Mouse (Mus musculus) liver (tissue): ENCODE data around the gene Piezo1.
A peak's percentile ranks its signal among the peaks of the same experiment; 100 is the strongest.

Source experiments
- DNase-seq: peaks from one replicate; pipeline ENCODE4 v3.0.0-alpha.2; 2020; ENCODE audit warnings: mixed read lengths

Piezo1 gene

DNA sequence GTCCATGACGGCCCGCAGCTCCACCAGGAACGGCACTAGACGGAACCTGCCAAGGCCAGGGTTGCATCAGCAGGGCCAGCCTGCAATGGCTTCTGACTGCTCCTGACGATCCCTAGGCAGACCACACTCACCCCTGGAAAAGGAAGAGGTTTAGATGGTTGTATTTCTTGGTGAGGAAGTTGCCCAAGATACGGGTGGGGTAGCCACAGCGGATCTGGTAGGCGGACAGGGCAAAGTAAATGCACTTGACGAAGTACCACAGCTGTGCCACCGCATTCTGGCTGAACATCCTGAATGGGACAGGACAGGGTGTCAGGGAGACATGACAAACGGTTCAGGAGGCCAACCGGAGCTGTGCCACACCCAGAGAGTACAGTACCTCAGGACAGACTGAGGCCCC lies 66.3 kb downstream of the Piezo1 start:
- DNase-seq = no peak

DNA sequence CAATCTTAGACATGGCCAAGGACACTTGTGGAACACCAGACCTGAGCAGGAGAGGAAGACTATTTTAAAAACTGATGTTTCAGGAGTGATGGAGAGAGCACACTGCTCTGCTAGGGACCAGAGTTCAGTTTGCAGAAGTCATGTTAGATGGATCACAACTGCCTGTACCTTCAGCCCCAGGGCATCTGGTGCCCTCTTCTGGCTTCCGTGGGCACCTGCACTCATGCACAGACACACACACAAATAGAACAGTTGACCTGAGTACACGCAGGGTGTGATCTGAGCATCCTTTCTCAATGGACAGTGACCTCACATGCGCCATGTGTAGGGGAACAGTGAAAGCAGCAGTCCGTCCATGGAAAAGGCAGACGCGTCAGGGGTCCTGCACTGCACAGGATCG lies 67.3 kb downstream of the Piezo1 start:
- no peak for DNase-seq

DNA sequence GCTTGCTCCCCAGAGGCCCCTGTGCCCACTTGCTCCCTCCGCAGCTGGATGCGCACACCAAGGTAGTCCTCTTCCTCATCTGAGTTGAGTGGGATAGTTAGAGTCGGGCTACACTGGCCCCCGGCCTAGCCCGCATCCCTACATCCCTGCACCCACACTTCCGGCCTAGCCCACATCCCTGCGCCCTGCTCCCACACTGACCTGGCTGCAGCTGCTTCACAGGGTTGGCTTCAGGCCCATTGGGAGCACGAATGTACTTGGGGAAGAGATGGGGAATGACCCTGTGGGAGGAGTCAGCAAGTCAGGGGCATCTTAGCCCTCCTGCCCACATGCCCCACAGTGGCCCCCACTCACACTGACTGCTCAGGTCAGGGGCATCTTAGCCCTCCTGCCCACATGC lies 68.7 kb downstream of the Piezo1 start:
- no peak for DNase-seq

DNA sequence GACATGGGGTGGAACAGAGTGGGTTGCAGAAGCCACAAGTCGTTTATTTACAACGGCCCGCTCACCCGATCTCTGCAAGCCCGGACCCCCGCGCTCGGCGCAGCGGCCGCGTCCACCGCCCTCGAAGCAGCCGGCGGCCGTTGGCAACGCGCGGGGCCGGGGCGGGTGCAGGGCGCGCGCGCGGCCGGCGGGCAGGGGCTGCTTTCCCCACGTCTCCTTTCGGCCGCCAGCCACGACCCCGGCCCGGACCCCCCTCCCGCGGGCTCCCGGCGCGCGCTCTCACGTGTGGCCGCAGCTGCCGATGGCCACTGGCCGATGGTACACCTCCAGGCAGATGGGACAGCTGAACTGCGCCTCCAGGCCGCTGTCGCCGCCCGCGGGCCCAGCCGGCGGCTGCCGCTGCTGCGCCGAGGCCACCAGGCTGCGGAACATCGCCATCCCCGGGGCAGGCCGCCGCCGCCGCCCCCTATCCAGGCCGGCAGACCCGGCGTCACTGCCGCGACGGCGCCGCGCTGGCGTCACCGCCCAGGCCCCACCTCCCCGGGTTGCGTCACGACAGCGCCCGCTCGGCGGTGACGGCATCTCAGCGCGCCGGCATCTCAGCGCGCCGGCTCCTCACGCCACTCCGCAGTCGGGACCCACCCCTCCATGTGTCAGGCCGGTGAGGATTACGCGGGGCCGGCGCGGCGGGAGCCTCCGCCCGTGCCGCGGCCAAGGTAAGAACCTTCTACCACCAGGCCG lies 75.4 kb downstream of the Piezo1 start, which contains the start of the genes Rnf166 and Ctu2:
Gene Rnf166 (minus strand): TSS at position 485 of the 741 bp plus-strand sequence.
Gene Ctu2 (plus strand): TSS at position 564 of the 741 bp plus-strand sequence.
- peak; percentile 91 for DNase-seq

DNA sequence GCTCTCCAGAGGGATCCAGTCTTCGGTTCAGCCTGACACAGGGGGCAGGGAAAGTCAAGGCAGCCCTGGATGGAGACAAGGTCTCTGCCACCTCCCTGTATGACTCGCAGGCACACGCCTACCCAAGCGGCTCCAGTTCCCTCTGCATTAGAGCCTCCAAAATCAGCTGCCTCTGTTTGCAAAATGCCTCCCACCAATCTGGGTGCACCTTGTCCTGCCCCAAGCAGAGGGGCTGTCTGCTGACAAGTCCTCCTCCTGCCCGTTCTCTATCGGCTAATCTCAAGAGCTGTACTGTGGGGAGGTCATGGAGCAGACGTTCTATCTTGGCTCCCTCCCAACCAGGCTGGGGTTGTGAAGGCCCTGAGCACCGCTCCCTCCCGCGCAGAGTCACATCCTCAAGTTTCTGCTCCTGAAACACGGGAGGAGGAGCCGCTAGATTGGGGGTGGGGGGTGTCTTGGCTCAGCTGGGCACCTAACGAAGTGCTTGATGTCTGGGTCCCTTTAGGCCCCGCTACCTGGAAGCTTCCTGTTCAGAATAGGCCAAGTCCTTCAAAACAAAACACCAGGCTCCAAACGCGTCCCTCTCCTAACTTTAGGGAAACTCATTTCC lies 76.1 kb downstream of the Piezo1 start:
- peak; percentile 46 for DNase-seq

DNA sequence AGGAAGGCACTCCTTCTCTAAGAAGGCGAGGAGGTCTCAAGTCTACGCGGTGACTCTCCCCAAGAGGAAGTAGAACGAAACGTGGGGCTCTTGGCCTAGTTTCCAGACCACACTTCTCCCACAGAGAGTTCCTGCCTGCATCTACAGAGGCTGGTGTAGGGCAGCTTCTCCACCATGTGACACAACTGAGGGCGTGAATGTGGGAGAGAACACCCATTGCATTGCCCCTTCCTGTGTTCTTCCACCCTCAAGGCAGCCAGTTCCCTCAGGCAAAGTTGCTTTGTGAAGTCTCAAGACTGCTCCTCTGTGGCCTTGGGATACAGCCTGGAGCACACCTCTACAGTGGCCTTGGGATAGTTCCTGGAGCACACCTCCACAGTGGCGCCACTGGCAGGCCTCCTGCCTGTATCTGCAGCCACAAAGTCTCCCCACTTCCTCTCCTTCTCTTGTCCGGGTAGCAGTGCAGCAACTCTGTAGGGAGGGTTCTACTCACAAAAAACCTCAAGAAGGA lies 77.2 kb downstream of the Piezo1 start:
- no peak for DNase-seq

DNA sequence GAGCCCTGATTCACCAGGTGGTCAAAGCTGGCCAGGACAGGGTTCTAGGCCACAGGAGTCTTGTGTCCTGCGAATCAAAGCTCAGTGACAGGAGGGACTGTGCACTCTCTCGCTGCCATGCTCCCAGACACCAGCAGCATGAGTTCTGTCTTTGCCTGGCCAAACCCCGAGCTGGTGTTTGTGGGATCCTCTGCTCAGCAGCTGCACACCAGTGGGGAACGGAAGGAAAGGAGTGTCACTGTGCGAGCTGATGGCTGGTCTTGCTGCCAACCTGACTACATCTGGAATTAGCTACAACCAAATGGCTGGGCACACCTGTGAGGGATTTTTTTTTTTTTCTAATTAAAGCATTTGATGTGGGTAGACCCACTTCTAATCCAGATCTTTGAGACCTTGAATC lies 80.4 kb downstream of the Piezo1 start:
- DNase-seq = no peak

DNA sequence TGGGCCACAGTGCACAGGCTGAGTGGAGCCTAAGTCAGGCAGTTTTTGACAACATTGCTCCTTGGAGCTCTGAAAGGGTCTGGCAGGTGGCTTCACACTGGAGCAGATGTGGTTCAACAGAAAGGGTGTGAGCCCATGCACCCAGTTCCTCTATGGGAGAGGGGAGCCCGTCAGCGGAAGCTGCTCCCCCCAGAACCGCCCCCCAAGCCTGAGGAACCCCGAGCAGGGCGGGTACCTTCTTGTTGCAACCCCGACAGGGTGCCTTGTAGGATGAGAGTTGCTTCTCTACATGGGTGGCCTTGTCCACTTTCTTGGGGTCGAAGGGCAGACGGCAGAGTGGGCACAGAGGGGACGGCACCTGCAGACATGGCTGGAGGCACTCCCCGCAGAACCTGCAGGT lies 81.2 kb downstream of the Piezo1 start:
- DNase-seq = no peak

DNA sequence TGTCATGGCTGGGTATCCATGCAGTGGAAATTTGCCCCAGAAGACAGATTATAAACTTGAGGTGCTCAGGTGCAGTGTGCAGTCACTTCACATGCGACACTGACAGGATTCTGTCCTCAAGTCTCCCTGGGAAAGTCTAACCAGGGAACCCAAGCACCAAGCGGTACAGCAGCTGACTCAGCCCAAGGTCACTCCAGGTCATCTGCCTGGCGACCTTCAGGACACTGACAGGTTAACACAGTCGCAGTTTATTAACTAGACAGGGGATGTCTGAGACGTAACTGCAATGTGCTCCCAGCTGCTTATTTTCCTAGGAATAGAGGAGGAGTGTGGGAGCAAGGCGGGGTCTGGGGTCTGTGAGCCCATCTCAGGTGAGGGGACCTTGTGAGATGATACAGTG lies 81.7 kb downstream of the Piezo1 start:
- no peak for DNase-seq

DNA sequence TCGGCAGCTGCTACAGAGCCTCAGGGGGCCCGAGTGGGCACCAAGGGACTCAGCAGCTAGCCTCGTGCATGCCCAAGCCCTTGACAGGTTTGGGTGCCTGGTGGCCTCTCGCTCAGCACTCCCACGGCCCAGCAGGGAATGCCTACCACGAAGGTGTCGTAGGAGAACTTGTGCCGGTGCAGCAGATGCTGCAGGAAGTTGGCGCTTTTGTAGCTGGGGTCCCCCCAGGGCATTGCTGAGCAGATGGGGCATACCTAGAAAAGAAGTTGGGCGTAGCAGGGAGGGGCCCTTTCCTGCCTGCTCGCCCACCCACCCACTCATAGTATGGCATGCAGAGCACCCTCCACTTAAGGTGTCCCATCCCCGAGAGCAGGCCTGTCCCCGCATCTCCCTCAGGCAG lies 83.3 kb downstream of the Piezo1 start:
- no peak for DNase-seq

DNA sequence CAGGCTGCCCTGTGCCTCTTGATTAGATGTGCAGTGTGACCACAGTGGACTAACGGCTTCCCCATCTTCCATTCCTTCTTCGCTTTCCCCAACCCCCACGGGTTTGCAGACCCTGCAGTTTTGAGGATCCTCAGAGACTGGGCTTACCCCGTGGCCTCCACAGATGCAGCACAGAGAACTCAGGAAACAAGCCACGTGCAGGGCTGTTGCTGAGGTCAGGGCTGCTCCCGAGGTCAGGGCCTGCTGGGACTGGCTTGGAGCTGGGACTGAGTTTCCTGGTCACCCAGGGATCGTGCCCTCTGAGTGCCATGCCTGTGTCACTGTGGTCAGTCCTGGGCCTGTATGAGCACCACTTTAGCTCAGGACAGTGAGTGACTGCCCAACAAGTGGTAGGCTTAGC lies 86.1 kb downstream of the Piezo1 start:
- no peak for DNase-seq

DNA sequence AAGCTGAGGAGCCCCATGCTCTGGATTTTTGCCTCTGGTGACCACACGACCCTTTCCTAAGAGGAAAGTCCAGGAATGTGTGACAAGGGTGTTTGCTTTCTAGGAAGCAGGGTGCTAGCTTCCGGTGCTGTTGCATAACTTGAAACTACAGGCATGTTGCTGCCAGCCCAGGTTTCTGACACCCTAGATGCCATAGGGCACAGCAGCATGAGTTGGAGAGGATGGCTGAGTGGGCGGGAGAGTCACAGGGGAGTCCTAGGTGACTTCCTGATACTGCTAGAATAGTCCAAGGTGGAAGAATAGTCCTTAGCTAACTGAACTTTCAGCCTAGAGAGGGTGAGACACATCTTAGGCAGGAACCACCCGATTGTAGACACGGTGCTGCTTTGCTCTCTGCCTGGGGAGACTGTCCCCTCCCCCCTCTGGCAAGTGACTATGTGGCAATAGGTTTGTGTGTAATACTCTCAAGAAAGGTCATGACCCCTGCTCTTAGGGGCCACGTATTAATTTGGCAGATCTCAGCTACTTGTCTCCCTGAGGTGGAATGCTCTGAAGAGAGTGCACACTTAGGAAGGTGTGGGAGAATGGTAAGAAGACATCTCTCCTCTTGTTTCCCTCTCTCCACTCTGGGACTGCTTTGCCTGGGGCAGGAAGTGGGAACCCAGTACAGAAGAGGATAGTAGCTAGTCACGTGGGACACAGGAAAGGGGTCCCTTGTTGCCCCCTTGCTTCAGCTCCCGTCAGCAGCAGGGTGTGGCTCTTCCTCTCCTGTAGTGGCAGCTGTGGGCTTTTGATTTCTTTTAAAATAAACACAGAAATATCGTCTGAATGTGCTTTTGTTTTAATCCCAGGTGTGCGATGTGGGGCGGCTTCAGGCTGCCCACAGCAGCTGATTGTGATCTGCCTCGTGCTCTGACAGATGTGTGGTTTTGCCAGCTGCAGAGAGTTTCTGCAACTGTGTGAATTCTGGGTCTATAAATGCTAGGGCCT lies 87.2 kb downstream of the Piezo1 start:
- no peak for DNase-seq

DNA sequence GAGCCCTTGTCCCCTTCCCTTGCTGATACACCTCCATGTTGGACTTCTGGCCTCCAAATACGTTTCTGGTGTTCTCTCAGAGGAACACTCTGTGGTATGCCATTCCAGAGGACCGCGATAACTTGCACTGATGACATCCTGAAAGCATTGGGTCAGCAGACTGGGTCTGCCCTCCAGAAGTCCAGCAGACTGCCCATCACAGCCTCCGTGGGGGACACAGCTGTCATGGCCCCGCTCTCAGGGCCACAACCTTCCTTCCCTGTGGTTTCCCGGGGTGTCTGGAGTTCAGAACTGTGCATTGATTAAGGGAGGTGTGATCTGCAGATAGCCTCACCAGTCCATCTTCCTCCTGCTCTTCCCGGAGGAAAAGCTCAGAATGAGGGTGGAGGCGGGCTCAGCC lies 88.6 kb downstream of the Piezo1 start:
- no peak for DNase-seq

DNA sequence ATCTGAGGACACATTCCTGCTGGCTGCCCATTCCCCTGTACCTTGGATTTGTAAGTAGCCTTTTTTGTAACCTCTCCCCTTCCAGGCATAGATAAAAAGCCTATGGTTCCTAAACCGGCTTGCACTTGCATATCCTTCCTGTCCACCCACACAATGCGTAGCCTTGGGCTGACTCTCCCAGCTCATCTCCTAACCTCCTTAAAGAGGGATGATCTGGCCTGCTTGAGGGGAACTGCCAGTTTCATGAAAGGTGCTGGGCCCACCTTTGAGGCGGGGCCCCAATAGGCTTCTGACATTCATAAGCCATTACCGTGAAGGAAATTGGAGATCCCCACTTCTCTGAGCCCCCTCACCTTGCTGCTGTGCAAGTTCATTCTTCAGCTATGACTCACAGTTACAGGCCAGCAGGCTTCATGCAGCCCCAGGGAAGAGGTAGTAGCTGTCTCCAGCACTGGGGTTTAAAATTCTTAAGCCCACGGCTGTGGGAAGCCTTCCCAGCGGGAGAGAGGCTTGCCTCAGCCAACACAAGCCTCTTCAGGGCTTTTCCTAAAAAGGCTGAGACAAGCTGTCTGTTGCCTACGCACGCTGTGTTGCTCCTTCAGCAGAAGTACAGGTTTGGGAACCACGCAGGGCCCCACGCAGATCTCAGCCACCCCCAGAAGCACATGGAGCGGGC lies 89.5 kb downstream of the Piezo1 start:
- DNase-seq = no peak

DNA sequence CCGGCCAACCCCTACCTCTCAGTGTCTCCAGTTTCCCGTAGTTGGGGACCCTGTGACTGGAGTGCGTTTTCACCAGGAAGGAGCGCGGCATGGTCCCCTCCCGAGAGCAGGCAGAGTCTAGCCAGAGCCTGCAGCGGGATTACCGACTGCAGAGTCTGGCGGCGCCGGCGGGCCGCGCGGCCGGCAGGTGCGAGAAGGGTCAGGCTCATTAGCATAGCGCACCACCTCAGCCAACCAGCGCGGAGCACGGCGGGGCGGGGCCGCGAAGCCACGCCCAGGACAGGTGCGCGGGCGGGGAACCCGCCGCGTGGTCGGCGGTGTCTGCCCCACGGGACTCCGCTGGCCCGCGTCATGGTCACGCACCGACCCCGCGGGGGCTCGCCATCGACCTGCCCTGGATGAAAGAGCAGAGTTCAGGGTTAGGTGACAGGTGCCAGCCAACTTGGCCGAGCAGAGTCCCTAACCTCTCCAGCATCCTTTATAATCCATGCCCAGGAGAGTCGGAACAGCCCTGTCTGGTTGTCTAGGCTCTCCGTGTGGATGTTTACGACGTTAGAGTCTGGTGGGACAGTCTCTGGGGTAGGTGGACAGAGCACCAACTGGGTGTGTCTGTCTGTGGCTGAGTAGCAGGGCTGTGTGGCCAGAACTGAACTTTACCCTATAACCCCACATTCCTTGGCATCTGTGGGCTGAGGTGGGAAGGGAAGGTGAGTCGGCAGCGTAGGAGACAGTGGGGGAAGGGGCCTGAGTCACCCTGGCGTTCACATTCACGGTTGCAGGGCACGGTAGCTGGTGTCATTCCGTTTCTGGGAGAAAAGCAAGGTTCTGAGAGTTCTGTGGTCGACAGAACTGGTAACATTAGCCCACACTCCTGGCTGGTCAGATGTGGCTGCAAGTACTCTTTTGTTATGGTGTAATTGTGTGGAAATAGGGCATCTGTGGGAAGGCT lies 90.3 kb downstream of the Piezo1 start, which contains the start of gene Snai3:
Gene Snai3 (minus strand): TSS at position 210 of the 949 bp plus-strand sequence.
- peak; percentile 69 for DNase-seq

DNA sequence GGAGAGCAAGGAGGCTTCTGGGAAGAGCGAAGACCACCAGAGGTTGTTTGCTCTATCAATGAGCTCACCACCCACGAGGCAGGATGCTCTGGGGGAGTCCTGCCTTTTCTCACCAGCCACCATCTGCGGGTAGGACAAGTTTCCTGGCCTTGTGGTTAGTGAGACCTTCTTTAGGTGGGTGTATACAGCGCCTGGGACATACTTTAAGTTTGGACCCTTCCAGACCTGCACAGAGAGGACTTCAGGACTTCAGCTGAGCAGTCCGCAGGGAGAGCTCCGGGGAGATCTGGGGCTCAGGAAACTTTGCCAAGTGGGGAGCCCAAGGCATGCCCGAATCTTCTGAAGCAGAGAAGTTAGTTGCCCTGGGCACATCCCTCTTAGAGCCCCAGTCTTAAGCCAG lies 91.1 kb downstream of the Piezo1 start:
- DNase-seq = no peak

DNA sequence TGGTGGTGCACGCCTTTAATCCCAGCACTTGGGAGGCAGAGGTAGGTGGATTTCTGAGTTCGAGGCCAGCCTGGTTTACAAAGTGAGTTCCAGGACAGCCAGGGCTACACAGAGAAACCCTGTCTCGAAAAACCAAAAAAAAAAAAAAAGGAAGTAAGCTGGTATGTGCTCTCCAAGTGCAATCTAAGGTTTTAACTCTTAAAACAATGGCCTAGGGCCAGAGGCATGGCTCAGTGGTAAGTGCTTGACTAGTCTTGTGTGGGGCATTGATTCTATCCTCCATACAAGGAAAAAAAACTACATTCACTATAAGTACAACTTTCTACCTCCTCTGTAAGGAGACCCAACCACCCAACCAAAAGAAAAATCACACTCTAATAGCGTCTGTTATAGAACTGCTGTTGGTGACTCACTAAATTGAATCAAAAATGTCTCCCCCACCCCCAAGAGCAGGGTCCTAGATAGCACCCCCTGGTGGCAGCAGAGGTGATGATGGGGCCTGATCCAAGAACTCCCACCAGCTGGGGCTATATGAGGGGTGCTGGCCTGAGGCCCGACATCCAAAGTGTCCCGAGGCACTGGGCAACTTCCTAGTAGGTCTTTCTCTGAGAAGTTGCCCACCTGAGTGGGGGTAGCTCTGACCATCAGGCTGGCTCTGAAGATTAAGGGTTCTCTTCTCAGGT lies 91.8 kb downstream of the Piezo1 start:
- no peak for DNase-seq

DNA sequence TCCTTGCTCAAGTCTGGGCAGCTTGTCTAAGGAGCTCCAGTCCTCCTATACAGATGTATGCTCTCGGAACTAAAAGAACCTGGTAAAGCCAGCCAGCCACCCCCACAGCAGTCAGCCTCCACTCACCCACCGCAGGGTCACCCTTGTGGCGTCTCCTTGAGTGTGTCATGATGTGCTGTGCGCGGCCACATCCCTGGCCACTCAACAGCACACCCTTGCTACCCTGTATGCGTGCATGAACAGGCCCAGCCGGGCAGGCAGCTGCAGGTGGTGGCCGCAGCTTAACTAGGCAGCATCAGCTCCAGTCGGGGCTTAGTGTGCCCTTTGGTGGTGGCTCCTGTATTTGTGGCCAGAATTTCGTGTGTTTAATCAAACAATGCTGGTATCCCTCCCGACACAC lies 94.0 kb downstream of the Piezo1 start:
- no peak for DNase-seq

DNA sequence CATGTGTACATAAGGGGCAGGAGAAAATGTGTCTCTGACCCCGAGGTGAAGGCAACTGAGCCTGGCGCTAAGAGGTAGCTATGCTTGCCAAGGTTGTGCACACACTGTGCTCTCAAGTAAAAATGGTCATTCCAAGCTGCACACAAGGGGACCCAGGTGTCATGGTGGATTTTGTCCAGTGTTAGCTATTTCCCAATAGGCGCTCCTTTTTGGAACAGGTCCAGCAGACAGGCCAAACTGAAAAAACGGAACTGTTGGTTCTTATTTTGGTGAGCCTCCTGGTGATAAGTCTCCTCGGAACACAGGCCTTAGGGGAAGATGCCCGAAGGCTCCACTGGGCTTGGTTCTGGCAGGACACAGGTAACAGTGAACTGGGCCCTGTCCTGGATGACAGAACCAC lies 96.7 kb downstream of the Piezo1 start:
- no peak for DNase-seq

DNA sequence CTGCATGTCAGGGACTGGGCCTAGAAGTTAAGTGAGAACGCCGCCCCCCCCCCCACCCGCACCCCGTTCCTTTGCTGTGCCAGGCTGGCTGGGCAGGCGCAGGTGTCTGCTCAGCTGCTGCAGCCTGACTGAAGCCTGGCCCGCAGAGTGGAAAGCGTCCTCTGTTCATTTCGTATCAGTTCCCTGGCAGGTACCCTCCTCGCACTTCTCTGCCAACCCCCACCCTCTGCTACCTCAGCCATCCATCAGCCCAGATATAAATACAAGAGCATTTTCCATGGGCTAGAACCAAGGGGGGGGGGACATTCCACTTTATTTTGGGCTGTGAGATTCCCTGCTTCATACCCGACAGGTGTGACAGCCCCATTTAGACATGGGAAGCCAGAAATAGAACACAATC lies 99.0 kb downstream of the Piezo1 start:
- no peak for DNase-seq
